Mouse (Mus musculus): ENCODE results near the gene Mxra8.
A peak's percentile ranks its signal among the peaks of the same experiment; 100 is the strongest.

Gene Mxra8

GRCm38 (mm10) chr4:155837404-155838010 lies 2.0 kb upstream of the Mxra8 start:
- no peak for DNase-seq

- DNase-seq: no peak
These were observed 1.0 kb upstream of the Mxra8 start for GRCm38 (mm10) chr4:155838187-155839153.

- no peak for DNase-seq
These were observed 859 bp downstream of the Mxra8 start for GRCm38 (mm10) chr4:155840076-155841002.

GRCm38 (mm10) chr4:155841003-155841454 lies 1.5 kb downstream of the Mxra8 start:
- peak in 1 of 2 experiments; percentile 52 for DNase-seq

- peak in 1 of 2 experiments; percentile 58 for DNase-seq
These were observed 2.3 kb downstream of the Mxra8 start for GRCm38 (mm10) chr4:155841651-155842270.

GRCm38 (mm10) chr4:155843231-155843630 lies 3.8 kb downstream of the Mxra8 start:
- peak in 1 of 2 experiments; percentile 3 for DNase-seq

GRCm38 (mm10) chr4:155846871-155847578 lies 7.5 kb downstream of the Mxra8 start, which contains the start of gene Dvl1:
Gene Dvl1 (plus strand): TSS chr4:155847402.
- peak; percentile 98 to 99 for DNase-seq

- DNase-seq: peak; percentile 49 to 70
These were observed 8.3 kb downstream of the Mxra8 start for GRCm38 (mm10) chr4:155847591-155848352.

- peak in 1 of 2 experiments; percentile 22 for DNase-seq
These were observed 9.1 kb downstream of the Mxra8 start for GRCm38 (mm10) chr4:155848434-155849095.

GRCm38 (mm10) chr4:155849391-155849790 lies 9.9 kb downstream of the Mxra8 start:
- peak in 1 of 2 experiments; percentile 9 for DNase-seq

- peak in 1 of 2 experiments; percentile 10 for DNase-seq
These were observed 10.4 kb downstream of the Mxra8 start for GRCm38 (mm10) chr4:155849792-155850451.

GRCm38 (mm10) chr4:155851368-155851767 lies 11.9 kb downstream of the Mxra8 start:
- peak in 1 of 2 experiments; percentile 16 for DNase-seq

GRCm38 (mm10) chr4:155851951-155852411 lies 12.5 kb downstream of the Mxra8 start:
- peak; percentile 64 to 73 for DNase-seq

- DNase-seq: peak in 1 of 2 experiments; percentile 12
These were observed 13.9 kb downstream of the Mxra8 start for GRCm38 (mm10) chr4:155853421-155853820.

- peak; percentile 8 to 20 for DNase-seq
These were observed 15.5 kb downstream of the Mxra8 start for GRCm38 (mm10) chr4:155854991-155855390.

GRCm38 (mm10) chr4:155856071-155856470 lies 16.6 kb downstream of the Mxra8 start:
- peak; percentile 44 to 61 for DNase-seq

- DNase-seq: no peak
These were observed 17.4 kb downstream of the Mxra8 start for GRCm38 (mm10) chr4:155856881-155857280.

- DNase-seq: peak in 1 of 2 experiments; percentile 14
These were observed 19.8 kb downstream of the Mxra8 start for GRCm38 (mm10) chr4:155859318-155859717.

- DNase-seq: peak in 1 of 2 experiments; percentile 9
These were observed 22.3 kb downstream of the Mxra8 start for GRCm38 (mm10) chr4:155861787-155862186.

Measured in cerebellum, postnatal 25 days (tissue).